Mouse (Mus musculus) kidney, postnatal 0 days (tissue): ENCODE results near the gene Mustn1. TPM values are rescaled to one million over a fixed set of nuclear protein-coding genes. Genes with fewer than 3 reads are reported as not detected.

Experiments
- ATAC-seq: fragments of 200-750 bp; cut with Nextera tagmentation; replicated peaks from 2 replicates; pipeline ENCODE4 v1.8.0; 2017; ENCODE audit warnings: low read depth, moderate number of reproducible peaks, moderate TSS enrichment, moderate library complexity; ENCODE audit not compliant: low FRiP score
- DNase-seq: peaks from one replicate; pipeline ENCODE4 v3.0.0-alpha.2; 2016; ENCODE audit warnings: low spot score
- H3K27ac ChIP-seq: fragments of 300-500 bp; sonication (generic); 2 replicates; pipeline ENCODE4 v1.5.1; 2014; ENCODE audit warnings: mild to moderate bottlenecking
- H3K27me3 ChIP-seq: fragments of 300-500 bp; sonication (generic); 2 replicates; pipeline ENCODE4 v1.6.1; 2014; ENCODE audit warnings: low read length, mixed read lengths; ENCODE audit not compliant: insufficient read depth
- H3K36me3 ChIP-seq: fragments of 300-500 bp; sonication (generic); 2 replicates; pipeline ENCODE4 v1.6.1; 2014; ENCODE audit warnings: low read length, mixed read lengths; ENCODE audit not compliant: insufficient read depth
- H3K4me1 ChIP-seq: fragments of 300-500 bp; sonication (generic); replicated peaks from 2 replicates; pipeline ENCODE4 v1.6.1; 2014; ENCODE audit warnings: antibody characterized with exemption, low read length, mixed read lengths; ENCODE audit not compliant: insufficient read depth
- H3K4me2 ChIP-seq: fragments of 300-500 bp; sonication (generic); 2 replicates; pipeline ENCODE4 v1.6.1; 2014; ENCODE audit warnings: mild to moderate bottlenecking, low read length, moderate library complexity, mixed read lengths
- H3K4me3 ChIP-seq: fragments of 300-500 bp; sonication (generic); replicated peaks from 2 replicates; pipeline ENCODE4 v1.5.1; 2014; ENCODE audit warnings: low read depth, low read length
- H3K9ac ChIP-seq: fragments of 300-500 bp; sonication (generic); 2 replicates; pipeline ENCODE4 v1.6.1; 2014; ENCODE audit warnings: low read depth, low read length
- H3K9me3 ChIP-seq: fragments of 300-500 bp; sonication (generic); replicated peaks from 2 replicates; pipeline ENCODE4 v1.6.1; 2016; ENCODE audit warnings: low read length, inconsistent platforms, mixed read lengths
- CTCF ChIP-seq: IDR thresholded peaks from 2 replicates; pipeline ENCODE4 v1.5.1; 2016; ENCODE audit warnings: antibody characterized with exemption, low read depth, mild to moderate bottlenecking, moderate library complexity
- WGBS: fragments of 180-500 bp; shearing (Covaris S2); extraction: QIAGEN DNeasy Blood & Tissue Kit; methylation state at CpG from one replicate; pipeline ENCODE4 v1.1.7; 2014; 5-methylcytosine and 5-hydroxymethylcytosine counted together
- polyA plus RNA-seq: library from polyadenylated mRNA; unstranded; fragments of >200 nt; fragmentation: Nextera tagmentation; extraction: Ambion mirVana; gene quantifications from 2 replicates; pipeline ENCODE4 v1.2.1, GENCODE M21; 2015

The Mustn1 gene
- polyA plus RNA-seq, 1 experiment from 2014 or later = 8.1 TPM

- H3K27me3 ChIP-seq = no peaks in the 10 kb centered on the region
- H3K27ac ChIP-seq = no peak overlapping the region
- no peak overlapping the region for H3K9ac ChIP-seq
- TF ChIP-seq CTCF = no peak
- ATAC-seq (no peak), DNase-seq (no peak)
- no peak overlapping the region for H3K4me3 ChIP-seq
- 91% methylated on average over 6 of the region's 6 CpGs for WGBS
- no peaks in the 10 kb centered on the region for H3K36me3 ChIP-seq
- no peak overlapping the region for H3K4me2 ChIP-seq
- no peaks in the 10 kb centered on the region for H3K9me3 ChIP-seq
- H3K4me1 ChIP-seq = no peaks in the 10 kb centered on the region
Measured at GRCm38 (mm10) chr14:30906001-30906400, 27.0 kb downstream of the Mustn1 start.

- Histone ChIP-seq H3K27ac (no peak overlapping the region), H3K4me2 (no peak overlapping the region), H3K9ac (no peak overlapping the region), H3K4me3 (no peak overlapping the region), H3K27me3 (no peaks in the 10 kb centered on the region), H3K4me1 (0 out of 2 replicates have a peak, but pooled peaks cover under 1% of the 10 kb centered on the region), H3K36me3 (no peaks in the 10 kb centered on the region), H3K9me3 (no peaks in the 10 kb centered on the region)
- WGBS = 63% methylated on average over 3 of the region's 3 CpGs
- peak; percentile 32 for DNase-seq
- ATAC-seq = no peak
- TF ChIP-seq CTCF = no peak
Measured at GRCm38 (mm10) chr14:30907814-30908265, 28.8 kb downstream of the Mustn1 start.

- H3K36me3 ChIP-seq = no peaks in the 10 kb centered on the region
- 0 out of 2 replicates have a peak, but pooled peaks cover 5% of the 10 kb centered on the region for H3K4me1 ChIP-seq
- WGBS = 90% methylated on average over 8 of the region's 8 CpGs
- no peak overlapping the region for H3K4me3 ChIP-seq
- ATAC-seq (no peak), DNase-seq (no peak)
- H3K9ac ChIP-seq = no peak overlapping the region
- no peak for TF ChIP-seq CTCF
- no peaks in the 10 kb centered on the region for H3K27me3 ChIP-seq
- no peak overlapping the region for H3K4me2 ChIP-seq
- H3K9me3 ChIP-seq = no peaks in the 10 kb centered on the region
- no peak overlapping the region for H3K27ac ChIP-seq
Measured at GRCm38 (mm10) chr14:30911141-30911540, 32.1 kb downstream of the Mustn1 start.

GRCm38 (mm10) chr14:30912641-30913040 is 33.6 kb downstream of the Mustn1 start:
- Histone ChIP-seq H3K9ac (no peak overlapping the region), H3K36me3 (no peaks in the 10 kb centered on the region), H3K4me3 (no peak overlapping the region), H3K27ac (no peak overlapping the region), H3K27me3 (no peaks in the 10 kb centered on the region), H3K9me3 (no peaks in the 10 kb centered on the region), H3K4me2 (no peak overlapping the region), H3K4me1 (0 out of 2 replicates have a peak, but pooled peaks cover 5% of the 10 kb centered on the region)
- 83% methylated on average over 8 of the region's 8 CpGs for WGBS
- no peak for TF ChIP-seq CTCF
- DNase-seq (no peak), ATAC-seq (peak; percentile 69; the same call in 1 of the 2 replicates)

- ATAC-seq = no peak
- Histone ChIP-seq H3K36me3 (no peaks in the 10 kb centered on the region), H3K27me3 (no peaks in the 10 kb centered on the region), H3K4me2 (no peak overlapping the region), H3K27ac (no peak overlapping the region), H3K4me1 (0 out of 2 replicates have a peak, but pooled peaks cover 5% of the 10 kb centered on the region), H3K9me3 (no peaks in the 10 kb centered on the region), H3K4me3 (no peak overlapping the region), H3K9ac (no peak overlapping the region)
- TF ChIP-seq CTCF = no peak
- no peak for DNase-seq
- WGBS = 68% methylated on average over 5 of the region's 5 CpGs
Measured at GRCm38 (mm10) chr14:30913404-30913803, 34.4 kb downstream of the Mustn1 start.

- TF ChIP-seq CTCF = no peak
- no peaks in the 10 kb centered on the region for H3K36me3 ChIP-seq
- 0 out of 2 replicates have a peak, but pooled peaks cover 5% of the 10 kb centered on the region for H3K4me1 ChIP-seq
- no peak overlapping the region for H3K9ac ChIP-seq
- no peak overlapping the region for H3K4me3 ChIP-seq
- no peak for ATAC-seq
- H3K4me2 ChIP-seq = no peak overlapping the region
- 78% methylated on average over 1 of the region's 1 CpGs for WGBS
- no peak for DNase-seq
- no peaks in the 10 kb centered on the region for H3K27me3 ChIP-seq
- no peak overlapping the region for H3K27ac ChIP-seq
- H3K9me3 ChIP-seq = no peaks in the 10 kb centered on the region
Measured at GRCm38 (mm10) chr14:30916516-30916915, 37.5 kb downstream of the Mustn1 start.
